Mouse (Mus musculus): ENCODE data around the gene Spint5.
A peak's percentile ranks its signal among the peaks of the same experiment; 100 is the strongest.

DNA sequence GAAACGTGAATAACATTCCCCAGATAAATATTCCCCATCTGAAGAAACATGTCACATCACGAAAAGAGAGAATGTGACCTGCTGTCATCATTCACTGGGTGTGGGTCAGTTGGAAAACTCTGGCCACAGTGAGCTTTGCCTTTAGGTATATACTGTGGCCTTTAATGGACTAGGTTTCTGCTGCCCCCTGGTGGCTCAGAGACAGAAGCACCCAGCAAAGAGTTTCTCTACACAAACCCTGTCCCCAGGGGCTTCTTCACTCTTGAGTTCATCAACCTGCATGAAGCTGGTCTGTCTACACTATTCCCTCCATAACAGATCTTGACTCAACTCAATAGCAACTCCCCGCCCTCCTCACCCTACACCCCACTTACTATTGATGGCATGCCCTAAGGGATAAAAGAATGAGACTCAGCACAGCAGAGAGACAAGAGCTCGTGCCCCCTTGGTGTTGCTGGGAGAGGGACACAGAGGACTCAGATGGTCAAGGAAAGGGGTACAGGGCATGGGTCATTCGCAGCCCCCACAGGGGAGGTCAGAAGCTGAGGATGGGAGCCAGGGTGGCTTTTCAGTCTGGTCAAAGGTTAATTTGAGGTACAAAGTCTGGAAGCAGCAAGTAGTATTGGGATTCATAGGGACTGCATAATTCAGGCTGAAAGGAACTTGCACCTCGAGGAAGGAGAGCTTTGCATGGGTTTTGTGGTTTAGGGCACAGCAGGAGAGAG lies 11.0 kb downstream of the Spint5 start:
- TF ChIP-seq POLR2A (IDR thresholded peaks at IDR 0.05; ENCODE audit: control insufficient read depth, low read depth, low read length) (no peak), CTCF (IDR thresholded peaks at IDR 0.05; ENCODE audit: control insufficient read depth, insufficient read depth, insufficient replicate concordance, low read depth, low read length) (peak; percentile 48; the same call in 1 of the 2 replicates)

Data from testis, adult 2 months (tissue).